Mouse (Mus musculus): ENCODE data around the gene Ston2. TPM values are rescaled to one million over a fixed set of nuclear protein-coding genes. Genes with fewer than 3 reads are reported as not detected.

The Ston2 gene
- polyA plus RNA-seq, 2 experiments from 2014 or later = 0.63 to 0.93 TPM

GRCm38 (mm10) chr12:91696231-91696630 is 92.0 kb downstream of the Ston2 start:
- ATAC-seq = no peak

GRCm38 (mm10) chr12:91695761-91696160 is 92.4 kb downstream of the Ston2 start:
- ATAC-seq = no peak

GRCm38 (mm10) chr12:91694748-91695147 is 93.4 kb downstream of the Ston2 start:
- no peak for ATAC-seq

- ATAC-seq = no peak
These were observed 94.6 kb downstream of the Ston2 start for GRCm38 (mm10) chr12:91693566-91693965.

- no peak for ATAC-seq
These were observed 95.2 kb downstream of the Ston2 start for GRCm38 (mm10) chr12:91692991-91693390.

- ATAC-seq = no peak
These were observed 102.4 kb downstream of the Ston2 start for GRCm38 (mm10) chr12:91685674-91686290.

GRCm38 (mm10) chr12:91684840-91685415 is 103.3 kb downstream of the Ston2 start:
- ATAC-seq = no peak

GRCm38 (mm10) chr12:91684101-91684839 is 103.9 kb downstream of the Ston2 start:
- peak; percentile 68 for ATAC-seq

GRCm38 (mm10) chr12:91683549-91684100 is 104.6 kb downstream of the Ston2 start:
- ATAC-seq = no peak

- no peak for ATAC-seq
These were observed 105.1 kb downstream of the Ston2 start for GRCm38 (mm10) chr12:91683096-91683495.

- no peak for ATAC-seq
These were observed 108.7 kb downstream of the Ston2 start for GRCm38 (mm10) chr12:91679320-91680064.

GRCm38 (mm10) chr12:91675937-91676336 is 112.2 kb downstream of the Ston2 start:
- ATAC-seq = no peak

- no peak for ATAC-seq
These were observed 115.0 kb downstream of the Ston2 start for GRCm38 (mm10) chr12:91673141-91673540.

GRCm38 (mm10) chr12:91672528-91672927 is 115.7 kb downstream of the Ston2 start:
- ATAC-seq = no peak

GRCm38 (mm10) chr12:91668529-91669245 is 119.5 kb downstream of the Ston2 start:
- ATAC-seq = peak; percentile 79

GRCm38 (mm10) chr12:91667741-91668140 is 120.4 kb downstream of the Ston2 start:
- no peak for ATAC-seq

- no peak for ATAC-seq
These were observed 121.6 kb downstream of the Ston2 start for GRCm38 (mm10) chr12:91666607-91667006.

GRCm38 (mm10) chr12:91665431-91665830 is 122.8 kb downstream of the Ston2 start:
- no peak for ATAC-seq

- ATAC-seq = no peak
These were observed 124.9 kb downstream of the Ston2 start for GRCm38 (mm10) chr12:91663260-91663659.

GRCm38 (mm10) chr12:91662844-91663243 is 125.3 kb downstream of the Ston2 start:
- ATAC-seq = no peak

GRCm38 (mm10) chr12:91660640-91661417 is 127.4 kb downstream of the Ston2 start:
- peak; percentile 68 for ATAC-seq

Measured in activated CD4-positive, CD25-positive, alpha-beta regulatory T cell, adult 4 months (primary cell).